Mouse (Mus musculus) CH12F3 (cell line): ENCODE data around the gene Il16.

Experiments
- in situ Hi-C: fragments of 300-500 bp; cut with MboI; formaldehyde crosslinking; loops from 2 replicates; pipeline ENCODE4 v1.14.3; 2020; ENCODE audit warnings: low sequenced_read_pairs

The Il16 gene

GRCm38 (mm10) chr7:83745413-83746106 lies at the start of gene Il16:
TSS of gene Il16 (minus strand) at chr7:83745726.
- in situ Hi-C loops: no loop called here

GRCm38 (mm10) chr7:83794705-83795104 lies 49.2 kb upstream of the Il16 start, which contains the start of gene Cfap161:
TSS of gene Cfap161 (minus strand) at chr7:83794880.
- in situ Hi-C loops: loop anchor here (10.0 kb wide), 1 partner anchor 220 kb away; no protein-coding TSS in a partner anchor

GRCm38 (mm10) chr7:83794006-83794683 lies 48.6 kb upstream of the Il16 start:
- in situ Hi-C loops: loop anchor here (10.0 kb wide), 1 partner anchor 219 kb away; no protein-coding TSS in a partner anchor

GRCm38 (mm10) chr7:83780881-83781280 lies 35.4 kb upstream of the Il16 start:
- in situ Hi-C loops: no loop called here

GRCm38 (mm10) chr7:83780026-83780425 lies 34.5 kb upstream of the Il16 start:
- in situ Hi-C loops: no loop called here

GRCm38 (mm10) chr7:83779028-83779427 lies 33.5 kb upstream of the Il16 start:
- in situ Hi-C loops: no loop called here

- in situ Hi-C loops: no loop called here
Observed at GRCm38 (mm10) chr7:83778516-83778915, 33.0 kb upstream of the Il16 start.

- in situ Hi-C loops: no loop called here
Observed at GRCm38 (mm10) chr7:83774721-83775120, 29.2 kb upstream of the Il16 start.

GRCm38 (mm10) chr7:83763674-83764073 lies 18.1 kb upstream of the Il16 start:
- in situ Hi-C loops: no loop called here

- in situ Hi-C loops: no loop called here
Observed at GRCm38 (mm10) chr7:83762336-83762735, 16.8 kb upstream of the Il16 start.

- in situ Hi-C loops: no loop called here
Observed at GRCm38 (mm10) chr7:83751055-83751454, 5.5 kb upstream of the Il16 start.

- in situ Hi-C loops: no loop called here
Observed at GRCm38 (mm10) chr7:83748405-83748804, 2.9 kb upstream of the Il16 start.

GRCm38 (mm10) chr7:83746107-83746687 lies 671 bp upstream of the Il16 start:
- in situ Hi-C loops: no loop called here

- in situ Hi-C loops: no loop called here
Observed at GRCm38 (mm10) chr7:83745065-83745412, 487 bp downstream of the Il16 start.

- in situ Hi-C loops: no loop called here
Observed at GRCm38 (mm10) chr7:83744250-83744649, 1.3 kb downstream of the Il16 start.

- in situ Hi-C loops: no loop called here
Observed at GRCm38 (mm10) chr7:83742690-83743089, 2.8 kb downstream of the Il16 start.

- in situ Hi-C loops: no loop called here
Observed at GRCm38 (mm10) chr7:83742026-83742425, 3.5 kb downstream of the Il16 start.

- in situ Hi-C loops: no loop called here
Observed at GRCm38 (mm10) chr7:83739680-83740310, 5.7 kb downstream of the Il16 start.

- in situ Hi-C loops: no loop called here
Observed at GRCm38 (mm10) chr7:83738623-83739462, 6.7 kb downstream of the Il16 start.

- in situ Hi-C loops: no loop called here
Observed at GRCm38 (mm10) chr7:83737914-83738490, 7.5 kb downstream of the Il16 start.
